Mouse (Mus musculus) intestine, embryonic 16.5 days (tissue): Measurements from ENCODE around the gene Actn2. TPM values are rescaled to one million over a fixed set of nuclear protein-coding genes. Genes with fewer than 3 reads are reported as not detected.

Experiments used
- ATAC-seq: fragments of 200-750 bp; cut with Nextera tagmentation; 2 replicates; pipeline ENCODE4 v1.8.0; 2017; ENCODE audit warnings: moderate TSS enrichment, moderate library complexity
- H3K27ac ChIP-seq: fragments of 300-500 bp; sonication (generic); 2 replicates; pipeline ENCODE4 v1.5.1; 2014; ENCODE audit warnings: mild to moderate bottlenecking, low read length
- H3K27me3 ChIP-seq: fragments of 300-500 bp; sonication (generic); replicated peaks from 2 replicates; pipeline ENCODE4 v1.6.1; 2014; ENCODE audit warnings: low read length, control low read depth, mixed read lengths; ENCODE audit not compliant: control insufficient read depth, insufficient read depth
- H3K36me3 ChIP-seq: fragments of 300-500 bp; sonication (generic); 2 replicates; pipeline ENCODE4 v1.6.1; 2014; ENCODE audit warnings: low read length, control low read depth; ENCODE audit not compliant: control insufficient read depth, insufficient read depth
- H3K4me1 ChIP-seq: fragments of 300-500 bp; sonication (generic); 2 replicates; pipeline ENCODE4 v1.6.1; 2014; ENCODE audit warnings: low read length, control low read depth, mixed read lengths; ENCODE audit not compliant: control insufficient read depth, insufficient read depth
- H3K4me2 ChIP-seq: fragments of 300-500 bp; sonication (generic); 2 replicates; pipeline ENCODE4 v1.6.1; 2014; ENCODE audit warnings: low read depth, low read length, control low read depth
- H3K4me3 ChIP-seq: fragments of 300-500 bp; sonication (generic); 2 replicates; pipeline ENCODE4 v1.5.1; 2014; ENCODE audit warnings: mild to moderate bottlenecking, low read length
- H3K9ac ChIP-seq: fragments of 300-500 bp; sonication (generic); 2 replicates; pipeline ENCODE4 v1.6.1; 2014; ENCODE audit warnings: low read depth, low read length
- H3K9me3 ChIP-seq: fragments of 300-500 bp; sonication (generic); 2 replicates; pipeline ENCODE4 v1.6.1; 2016; ENCODE audit warnings: low read length, control low read depth; ENCODE audit not compliant: control insufficient read depth
- WGBS: fragments of 180-500 bp; shearing (Covaris S2); extraction: QIAGEN DNeasy Blood & Tissue Kit; methylation state at CpG from one replicate; pipeline ENCODE4 v1.1.7; 2014; 5-methylcytosine and 5-hydroxymethylcytosine counted together
- polyA plus RNA-seq: library from polyadenylated mRNA; unstranded; fragments of >200 nt; fragmentation: Nextera tagmentation; extraction: Ambion mirVana; gene quantifications from 2 replicates; pipeline ENCODE4 v1.2.1, GENCODE M21; 2015

The Actn2 gene
- polyA plus RNA-seq, 1 experiment from 2014 or later = 2.0 TPM

DNA sequence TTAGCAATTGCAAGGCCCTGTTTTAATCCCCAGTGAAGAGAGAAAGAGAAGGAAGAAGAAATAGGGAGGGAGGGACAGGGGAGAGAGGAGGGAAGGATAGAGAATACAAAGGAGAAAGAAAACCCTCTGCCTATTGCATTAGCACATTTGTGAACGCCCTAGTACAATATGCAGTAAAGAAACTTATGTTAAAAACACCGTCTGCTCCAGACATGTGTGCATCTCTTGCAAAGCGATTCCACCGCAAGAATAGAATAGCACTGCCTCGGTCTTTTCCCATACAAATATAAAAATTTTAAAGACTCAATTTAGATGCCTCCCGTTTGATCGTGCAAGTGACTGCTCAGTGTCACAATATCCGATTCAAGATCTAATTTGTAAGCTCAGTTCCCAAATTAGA, 32.1 kb downstream of the Actn2 start:
- 83% methylated on average over 8 of the region's 8 CpGs for WGBS
- ATAC-seq = no peak
- H3K9me3 ChIP-seq = no peaks in the 10 kb centered on the region
- no peaks in the 10 kb centered on the region for H3K27me3 ChIP-seq
- H3K4me3 ChIP-seq = no peak overlapping the region
- H3K4me1 ChIP-seq = peaks cover 7% of the 10 kb centered on the region
- H3K36me3 ChIP-seq = no peaks in the 10 kb centered on the region
- H3K9ac ChIP-seq = no peak overlapping the region
- no peak overlapping the region for H3K27ac ChIP-seq
- H3K4me2 ChIP-seq = no peak overlapping the region

DNA sequence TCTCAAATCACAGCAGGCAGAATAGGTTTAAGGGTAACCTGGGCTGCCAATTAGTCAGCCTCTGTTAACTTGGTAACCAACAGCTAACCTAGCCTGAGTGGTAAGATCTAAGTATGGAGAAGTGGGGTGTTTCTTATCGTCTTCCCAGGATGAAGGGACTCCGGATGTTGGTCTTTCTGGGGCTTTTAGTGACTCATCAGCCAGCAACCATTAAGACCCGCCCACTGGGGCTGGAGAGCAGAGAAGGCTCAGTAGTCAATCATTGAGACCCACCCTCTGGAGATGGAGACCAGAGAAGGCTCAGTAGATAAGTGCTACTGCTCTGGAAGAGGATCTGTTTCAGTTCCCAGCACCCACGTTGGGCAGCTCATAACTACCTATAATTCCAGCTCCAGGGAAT, 33.3 kb downstream of the Actn2 start:
- 72% methylated on average over 4 of the region's 4 CpGs for WGBS
- Histone ChIP-seq H3K27ac (no peak overlapping the region), H3K9me3 (no peaks in the 10 kb centered on the region), H3K4me1 (peaks cover 7% of the 10 kb centered on the region), H3K4me3 (no peak overlapping the region), H3K27me3 (no peaks in the 10 kb centered on the region), H3K4me2 (no peak overlapping the region), H3K36me3 (no peaks in the 10 kb centered on the region), H3K9ac (no peak overlapping the region)
- ATAC-seq = no peak

DNA sequence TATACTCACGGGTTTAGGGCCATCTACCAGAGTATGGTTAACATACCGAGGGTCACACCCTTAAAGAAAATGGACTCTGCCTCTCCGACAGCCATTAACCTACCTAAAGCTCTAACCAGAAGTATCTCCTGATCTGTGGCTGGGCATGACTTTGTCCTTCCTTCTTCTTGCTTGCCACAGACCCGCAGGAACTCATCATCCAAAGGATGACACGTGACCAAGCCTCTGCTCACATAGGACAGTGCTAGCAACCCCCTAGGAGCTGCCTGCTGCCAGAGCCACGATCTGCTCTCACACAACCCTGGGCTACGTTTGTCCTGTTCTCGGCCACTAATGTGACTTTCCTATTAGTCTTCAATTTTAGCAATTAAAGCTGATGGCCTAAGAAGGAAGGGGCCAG, 35.0 kb downstream of the Actn2 start:
- no peak overlapping the region for H3K4me2 ChIP-seq
- no peaks in the 10 kb centered on the region for H3K9me3 ChIP-seq
- no peak overlapping the region for H3K4me3 ChIP-seq
- no peaks in the 10 kb centered on the region for H3K27me3 ChIP-seq
- no peak for ATAC-seq
- no peak overlapping the region for H3K27ac ChIP-seq
- H3K36me3 ChIP-seq = no peaks in the 10 kb centered on the region
- no peaks in the 10 kb centered on the region for H3K4me1 ChIP-seq
- H3K9ac ChIP-seq = no peak overlapping the region
- 87% methylated on average over 8 of the region's 8 CpGs for WGBS

GRCm38 (mm10) chr13:12304991-12305390, 35.6 kb downstream of the Actn2 start:
- Histone ChIP-seq H3K4me2 (no peak overlapping the region), H3K36me3 (no peaks in the 10 kb centered on the region), H3K4me3 (no peak overlapping the region), H3K27ac (no peak overlapping the region), H3K4me1 (no peaks in the 10 kb centered on the region), H3K27me3 (no peaks in the 10 kb centered on the region), H3K9me3 (no peaks in the 10 kb centered on the region), H3K9ac (no peak overlapping the region)
- ATAC-seq = no peak
- 91% methylated on average over 5 of the region's 5 CpGs for WGBS

DNA sequence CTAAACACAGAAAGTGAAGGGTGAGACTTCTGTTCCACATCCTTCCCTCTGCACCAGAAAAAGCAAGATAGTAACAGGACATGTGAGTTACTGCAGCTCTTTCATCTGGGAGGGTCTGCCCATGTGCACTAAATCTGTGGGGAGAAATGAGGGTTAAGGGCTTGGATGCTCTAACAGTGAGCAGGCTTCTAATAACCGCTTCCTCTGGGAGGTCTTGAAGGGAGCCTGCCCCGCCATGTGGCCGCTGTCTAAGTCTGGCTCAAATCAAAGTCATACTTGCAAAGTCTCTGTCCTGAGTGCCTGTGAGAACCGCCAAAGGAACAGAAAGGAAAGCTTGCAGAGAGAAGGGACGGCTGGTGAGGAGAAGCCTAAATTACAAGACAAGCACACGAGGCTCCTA, 42.8 kb downstream of the Actn2 start:
- Histone ChIP-seq H3K4me3 (no peak overlapping the region), H3K27ac (no peak overlapping the region), H3K4me1 (no peaks in the 10 kb centered on the region), H3K9me3 (no peaks in the 10 kb centered on the region), H3K4me2 (no peak overlapping the region), H3K27me3 (no peaks in the 10 kb centered on the region), H3K9ac (no peak overlapping the region), H3K36me3 (no peaks in the 10 kb centered on the region)
- 60% methylated on average over 6 of the region's 6 CpGs for WGBS
- 0 out of 2 replicates have a peak, but pooled peaks have one; percentile 38 for ATAC-seq

GRCm38 (mm10) chr13:12296701-12297100, 43.9 kb downstream of the Actn2 start:
- Histone ChIP-seq H3K9me3 (no peaks in the 10 kb centered on the region), H3K4me3 (no peak overlapping the region), H3K4me2 (no peak overlapping the region), H3K4me1 (no peaks in the 10 kb centered on the region), H3K36me3 (no peaks in the 10 kb centered on the region), H3K27me3 (no peaks in the 10 kb centered on the region), H3K9ac (no peak overlapping the region), H3K27ac (no peak overlapping the region)
- ATAC-seq = no peak
- WGBS = 82% methylated on average over 3 of the region's 3 CpGs

GRCm38 (mm10) chr13:12293810-12294209, 46.8 kb downstream of the Actn2 start:
- Histone ChIP-seq H3K27ac (no peak overlapping the region), H3K4me3 (no peak overlapping the region), H3K27me3 (no peaks in the 10 kb centered on the region), H3K4me1 (no peaks in the 10 kb centered on the region), H3K9ac (no peak overlapping the region), H3K36me3 (no peaks in the 10 kb centered on the region), H3K4me2 (no peak overlapping the region), H3K9me3 (no peaks in the 10 kb centered on the region)
- ATAC-seq = 0 out of 2 replicates have a peak, but pooled peaks have one; percentile 21
- WGBS = 77% methylated on average over 7 of the region's 7 CpGs

DNA sequence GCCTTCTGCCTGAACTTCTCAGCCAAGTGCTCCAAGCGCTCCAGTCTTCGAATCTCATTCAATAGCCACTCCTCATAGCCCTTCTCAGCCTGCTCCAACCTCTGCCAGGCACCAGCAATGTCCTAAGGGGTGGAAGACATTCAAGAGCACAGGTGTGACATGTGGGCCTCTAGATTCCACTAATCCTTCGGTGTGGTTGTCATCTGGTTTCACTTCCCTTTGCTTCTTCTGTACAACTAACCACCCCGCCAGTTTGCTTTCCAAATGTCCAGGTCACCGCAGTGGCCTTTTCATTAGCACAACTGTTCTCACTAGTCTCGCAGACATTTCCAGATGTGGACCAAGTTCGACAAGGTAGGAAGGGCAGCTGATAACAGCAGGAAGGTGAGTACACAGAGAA, 49.9 kb downstream of the Actn2 start:
- 91% methylated on average over 7 of the region's 7 CpGs for WGBS
- H3K4me1 ChIP-seq = no peaks in the 10 kb centered on the region
- H3K27ac ChIP-seq = no peak overlapping the region
- no peak overlapping the region for H3K4me3 ChIP-seq
- H3K4me2 ChIP-seq = no peak overlapping the region
- no peaks in the 10 kb centered on the region for H3K9me3 ChIP-seq
- no peaks in the 10 kb centered on the region for H3K36me3 ChIP-seq
- no peaks in the 10 kb centered on the region for H3K27me3 ChIP-seq
- ATAC-seq = no peak
- H3K9ac ChIP-seq = no peak overlapping the region

DNA sequence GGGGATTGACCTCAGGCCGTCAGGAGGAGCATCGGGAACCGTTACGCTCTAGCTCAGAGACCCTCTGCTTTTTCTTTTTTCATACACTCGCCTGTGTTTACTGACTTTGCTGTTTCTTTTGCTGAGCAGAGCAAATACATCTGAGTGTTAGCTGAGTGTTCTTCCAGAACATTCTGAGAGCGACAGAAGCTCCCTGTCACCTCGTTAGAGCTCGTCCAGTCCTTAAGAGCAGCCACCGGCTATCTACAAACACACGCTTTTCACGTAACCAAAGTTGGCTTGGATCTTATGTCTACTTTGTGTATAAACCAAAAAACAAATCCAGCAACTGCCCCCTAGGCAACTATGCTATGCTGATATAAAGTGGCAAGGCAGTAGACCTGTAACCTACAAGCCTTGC, 56.0 kb downstream of the Actn2 start:
- Histone ChIP-seq H3K27ac (no peak overlapping the region), H3K27me3 (no peaks in the 10 kb centered on the region), H3K36me3 (no peaks in the 10 kb centered on the region), H3K9ac (no peak overlapping the region), H3K4me2 (no peak overlapping the region), H3K9me3 (no peaks in the 10 kb centered on the region), H3K4me3 (no peak overlapping the region), H3K4me1 (no peaks in the 10 kb centered on the region)
- ATAC-seq = no peak
- 91% methylated on average over 11 of the region's 11 CpGs for WGBS

- H3K9ac ChIP-seq = no peak overlapping the region
- WGBS = 87% methylated on average over 3 of the region's 3 CpGs
Measured at GRCm38 (mm10) chr13:12283826-12284225, 56.7 kb downstream of the Actn2 start.

More at GRCm38 (mm10) chr13:12283826-12284225, 56.7 kb downstream of the Actn2 start:
- Histone ChIP-seq H3K4me1 (no peaks in the 10 kb centered on the region), H3K36me3 (no peaks in the 10 kb centered on the region), H3K27ac (no peak overlapping the region), H3K4me2 (no peak overlapping the region), H3K4me3 (no peak overlapping the region), H3K9me3 (no peaks in the 10 kb centered on the region), H3K27me3 (no peaks in the 10 kb centered on the region)
- no peak for ATAC-seq
